Mouse (Mus musculus) kidney, postnatal 0 days (tissue): Measurements from ENCODE around the gene Tomm22. TPM values are rescaled to one million over a fixed set of nuclear protein-coding genes. Genes with fewer than 3 reads are reported as not detected.

Source experiments
- ATAC-seq: fragments of 200-750 bp; cut with Nextera tagmentation; replicated peaks from 2 replicates; pipeline ENCODE4 v1.8.0; 2017; ENCODE audit warnings: low read depth, moderate number of reproducible peaks, moderate TSS enrichment, moderate library complexity; ENCODE audit not compliant: low FRiP score
- DNase-seq: peaks from one replicate; pipeline ENCODE4 v3.0.0-alpha.2; 2016; ENCODE audit warnings: low spot score
- H3K27ac ChIP-seq: fragments of 300-500 bp; sonication (generic); 2 replicates; pipeline ENCODE4 v1.5.1; 2014; ENCODE audit warnings: mild to moderate bottlenecking
- H3K27me3 ChIP-seq: fragments of 300-500 bp; sonication (generic); 2 replicates; pipeline ENCODE4 v1.6.1; 2014; ENCODE audit warnings: low read length, mixed read lengths; ENCODE audit not compliant: insufficient read depth
- H3K36me3 ChIP-seq: fragments of 300-500 bp; sonication (generic); 2 replicates; pipeline ENCODE4 v1.6.1; 2014; ENCODE audit warnings: low read length, mixed read lengths; ENCODE audit not compliant: insufficient read depth
- H3K4me1 ChIP-seq: fragments of 300-500 bp; sonication (generic); replicated peaks from 2 replicates; pipeline ENCODE4 v1.6.1; 2014; ENCODE audit warnings: antibody characterized with exemption, low read length, mixed read lengths; ENCODE audit not compliant: insufficient read depth
- H3K4me2 ChIP-seq: fragments of 300-500 bp; sonication (generic); 2 replicates; pipeline ENCODE4 v1.6.1; 2014; ENCODE audit warnings: mild to moderate bottlenecking, low read length, moderate library complexity, mixed read lengths
- H3K4me3 ChIP-seq: fragments of 300-500 bp; sonication (generic); replicated peaks from 2 replicates; pipeline ENCODE4 v1.5.1; 2014; ENCODE audit warnings: low read depth, low read length
- H3K9ac ChIP-seq: fragments of 300-500 bp; sonication (generic); 2 replicates; pipeline ENCODE4 v1.6.1; 2014; ENCODE audit warnings: low read depth, low read length
- H3K9me3 ChIP-seq: fragments of 300-500 bp; sonication (generic); replicated peaks from 2 replicates; pipeline ENCODE4 v1.6.1; 2016; ENCODE audit warnings: low read length, inconsistent platforms, mixed read lengths
- CTCF ChIP-seq: IDR thresholded peaks from 2 replicates; pipeline ENCODE4 v1.5.1; 2016; ENCODE audit warnings: antibody characterized with exemption, low read depth, mild to moderate bottlenecking, moderate library complexity
- WGBS: fragments of 180-500 bp; shearing (Covaris S2); extraction: QIAGEN DNeasy Blood & Tissue Kit; methylation state at CpG from one replicate; pipeline ENCODE4 v1.1.7; 2014; 5-methylcytosine and 5-hydroxymethylcytosine counted together
- polyA plus RNA-seq: library from polyadenylated mRNA; unstranded; fragments of >200 nt; fragmentation: Nextera tagmentation; extraction: Ambion mirVana; gene quantifications from 2 replicates; pipeline ENCODE4 v1.2.1, GENCODE M21; 2015

Tomm22 gene
- polyA plus RNA-seq, 1 experiment from 2014 or later = 264 TPM

- Histone ChIP-seq H3K4me1 (peaks cover 42% of the 10 kb centered on the region), H3K36me3 (no peaks in the 10 kb centered on the region), H3K9me3 (no peaks in the 10 kb centered on the region), H3K9ac (peak overlapping the region; percentile 92; the same call in 1 of the 2 replicates), H3K4me3 (peak overlapping the region; percentile 88), H3K27me3 (no peaks in the 10 kb centered on the region), H3K27ac (peak overlapping the region; percentile 89), H3K4me2 (peak overlapping the region; percentile 78)
- no peak for DNase-seq
- no peak for ATAC-seq
- WGBS = 3% methylated on average over 8 of the region's 8 CpGs
- TF ChIP-seq CTCF = no peak
These were observed 17.8 kb downstream of the Tomm22 start for GRCm38 (mm10) chr15:79688268-79688956.

- WGBS = 9% methylated on average over 24 of the region's 24 CpGs
- ATAC-seq = no peak
- Histone ChIP-seq H3K4me3 (peak overlapping the region; percentile 90), H3K9ac (no peak overlapping the region), H3K36me3 (no peaks in the 10 kb centered on the region), H3K4me1 (peaks cover 36% of the 10 kb centered on the region), H3K27ac (peak overlapping the region; percentile 60; the same call in 1 of the 2 replicates), H3K9me3 (no peaks in the 10 kb centered on the region), H3K4me2 (peak overlapping the region; percentile 72), H3K27me3 (no peaks in the 10 kb centered on the region)
- no peak for DNase-seq
- no peak for TF ChIP-seq CTCF
These were observed 19.2 kb downstream of the Tomm22 start for GRCm38 (mm10) chr15:79689662-79690425.

- Histone ChIP-seq H3K27ac (peak within 1 kb of the TSS; percentile 87), H3K9ac (peak within 1 kb of the TSS; percentile 91), H3K9me3 (no peaks in the 10 kb centered on the region), H3K27me3 (no peaks in the 10 kb centered on the region), H3K36me3 (no peaks in the 10 kb centered on the region), H3K4me2 (peak within 1 kb of the TSS; percentile 99), H3K4me3 (peak within 1 kb of the TSS; percentile 90), H3K4me1 (peaks cover 29% of the 10 kb centered on the region)
- no peak for TF ChIP-seq CTCF
- ATAC-seq = peak; percentile 95
- DNase-seq = peak; percentile 99
- under 1% methylated on average over 45 of the region's 45 CpGs for WGBS
These were observed 19.9 kb downstream of the Tomm22 start, which contains the start of gene Gtpbp1 for GRCm38 (mm10) chr15:79690426-79691022. Gene Gtpbp1 (plus strand): TSS chr15:79690845.

GRCm38 (mm10) chr15:79691023-79691508 lies 20.4 kb downstream of the Tomm22 start:
- ATAC-seq = peak; percentile 4; the same call in 1 of the 2 replicates
- Histone ChIP-seq H3K4me2 (peak overlapping the region; percentile 99), H3K36me3 (0 out of 2 replicates have a peak, but pooled peaks cover under 1% of the 10 kb centered on the region), H3K4me1 (peaks cover 24% of the 10 kb centered on the region), H3K9me3 (no peaks in the 10 kb centered on the region), H3K4me3 (peak overlapping the region; percentile 90), H3K9ac (peak overlapping the region; percentile 91), H3K27ac (peak overlapping the region; percentile 87), H3K27me3 (no peaks in the 10 kb centered on the region)
- DNase-seq = no peak
- TF ChIP-seq CTCF = no peak
- under 1% methylated on average over 39 of the region's 53 CpGs for WGBS

GRCm38 (mm10) chr15:79692334-79692733 lies 21.7 kb downstream of the Tomm22 start:
- peak overlapping the region; percentile 99; the same call in 1 of the 2 replicates for H3K4me2 ChIP-seq
- ATAC-seq = no peak
- H3K4me1 ChIP-seq = peaks cover 28% of the 10 kb centered on the region
- no peaks in the 10 kb centered on the region for H3K9me3 ChIP-seq
- WGBS = 63% methylated on average over 5 of the region's 5 CpGs
- no peak for TF ChIP-seq CTCF
- 0 out of 2 replicates have a peak, but pooled peaks cover 3% of the 10 kb centered on the region for H3K36me3 ChIP-seq
- H3K4me3 ChIP-seq = no peak overlapping the region
- no peaks in the 10 kb centered on the region for H3K27me3 ChIP-seq
- no peak overlapping the region for H3K27ac ChIP-seq
- no peak for DNase-seq
- H3K9ac ChIP-seq = no peak overlapping the region

- WGBS = 66% methylated on average over 11 of the region's 11 CpGs
- no peak for TF ChIP-seq CTCF
- Histone ChIP-seq H3K27ac (no peak overlapping the region), H3K27me3 (no peaks in the 10 kb centered on the region), H3K36me3 (0 out of 2 replicates have a peak, but pooled peaks cover 3% of the 10 kb centered on the region), H3K9me3 (no peaks in the 10 kb centered on the region), H3K9ac (no peak overlapping the region), H3K4me1 (peaks cover 25% of the 10 kb centered on the region), H3K4me2 (no peak overlapping the region), H3K4me3 (no peak overlapping the region)
- ATAC-seq = no peak
- DNase-seq = no peak
These were observed 23.1 kb downstream of the Tomm22 start for GRCm38 (mm10) chr15:79693740-79694139.
